Mouse (Mus musculus) adrenal gland, postnatal 36 days (tissue): ENCODE data around the gene Elovl5. TPM values are rescaled to one million over a fixed set of nuclear protein-coding genes. Genes with fewer than 3 reads are reported as not detected.

Source experiments
- total RNA-seq, 2 experiments: library from RNA; stranded (reverse); gene quantifications; 2 replicates each; pipeline ENCODE4 v1.2.3; 2021

Elovl5 gene
- total RNA-seq, 2 experiments from 2014 or later, result 613 to 759 TPM

Other genes with a start within 250 kb of the Elovl5 start
- 10 to 100 TPM; 40.9 to 47.2 TPM for gene Gclc, start 162.8 kb upstream of the Elovl5 start, total RNA-seq
- gene Gcm1, start 134.6 kb downstream of the Elovl5 start, total RNA-seq, result not detected
- gene Fbxo9, start 191.7 kb downstream of the Elovl5 start, total RNA-seq, result 100 to 1,000 TPM in 1 of 2 experiments, 10 to 100 TPM in 1; 77.1 to 101 TPM
- 10 to 100 TPM; 17.5 to 20.4 TPM for gene Ick, start 191.8 kb downstream of the Elovl5 start, total RNA-seq